Mouse (Mus musculus): Measurements from ENCODE around the gene BC005537.

DNA sequence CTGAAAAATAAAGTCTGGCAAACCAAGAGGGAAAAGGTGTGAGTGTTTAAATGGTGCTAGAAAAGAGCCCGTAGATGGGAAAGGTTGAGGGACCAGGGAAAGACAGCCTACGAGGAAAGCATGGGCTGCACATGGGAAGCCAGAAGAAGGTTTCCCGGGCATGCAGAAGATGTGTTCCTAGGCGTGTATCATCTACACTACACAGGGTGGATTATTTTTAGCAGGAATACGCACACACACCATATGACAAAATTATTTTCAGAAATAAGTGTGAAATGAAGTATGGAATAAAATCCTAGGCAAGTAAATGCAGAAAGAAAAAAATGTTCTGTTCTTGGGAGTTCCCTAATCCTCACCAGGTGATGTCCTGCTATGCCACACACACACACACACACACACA, 14.0 kb upstream of the BC005537 start:
- TF ChIP-seq CTCF (IDR thresholded peaks at IDR 0.05; ENCODE audit: low read depth) (no peak), EP300 (IDR thresholded peaks at IDR 0.05; ENCODE audit: low read depth) (no peak)
